Mouse (Mus musculus) testis, adult 2 months (tissue): ENCODE data around the gene Pced1a.

Experiments
- CTCF ChIP-seq: fragments of 200-500 bp; IDR thresholded peaks from 2 replicates; pipeline ENCODE4 v1.5.1; 2012; ENCODE audit warnings: low read depth, mild to moderate bottlenecking, inconsistent platforms, low read length, moderate library complexity; ENCODE audit not compliant: control insufficient read depth, insufficient read depth, insufficient replicate concordance
- POLR2A ChIP-seq: fragments of 200-500 bp; IDR thresholded peaks from 2 replicates; pipeline ENCODE4 v1.6.1; 2012; ENCODE audit warnings: low read depth, mild to moderate bottlenecking, inconsistent platforms, low read length, moderate library complexity; ENCODE audit not compliant: control insufficient read depth

GRCm38 (mm10) chr2:130430484-130430883 lies 6.0 kb upstream of the Pced1a start:
- TF ChIP-seq POLR2A (no peak), CTCF (no peak)
